Mouse (Mus musculus) kidney, adult 10 weeks (tissue): Measurements from ENCODE around the gene Alms1. TPM values are rescaled to one million over a fixed set of nuclear protein-coding genes. Genes with fewer than 3 reads are reported as not detected.

ENCODE experiments used
- polyA plus RNA-seq: library from polyadenylated mRNA; stranded (reverse); fragments of 350-450 nt; fragmentation: Illumina TruSeq; extraction: RNeasy Lipid Tissue Mini Kit (QIAGEN cat#74804); gene quantifications from one replicate; pipeline ENCODE4 v1.2.3, GENCODE M21; 2014; ENCODE audit warnings: low read depth, low replicate concordance

Gene Alms1
- 4.8 TPM for polyA plus RNA-seq

DNA sequence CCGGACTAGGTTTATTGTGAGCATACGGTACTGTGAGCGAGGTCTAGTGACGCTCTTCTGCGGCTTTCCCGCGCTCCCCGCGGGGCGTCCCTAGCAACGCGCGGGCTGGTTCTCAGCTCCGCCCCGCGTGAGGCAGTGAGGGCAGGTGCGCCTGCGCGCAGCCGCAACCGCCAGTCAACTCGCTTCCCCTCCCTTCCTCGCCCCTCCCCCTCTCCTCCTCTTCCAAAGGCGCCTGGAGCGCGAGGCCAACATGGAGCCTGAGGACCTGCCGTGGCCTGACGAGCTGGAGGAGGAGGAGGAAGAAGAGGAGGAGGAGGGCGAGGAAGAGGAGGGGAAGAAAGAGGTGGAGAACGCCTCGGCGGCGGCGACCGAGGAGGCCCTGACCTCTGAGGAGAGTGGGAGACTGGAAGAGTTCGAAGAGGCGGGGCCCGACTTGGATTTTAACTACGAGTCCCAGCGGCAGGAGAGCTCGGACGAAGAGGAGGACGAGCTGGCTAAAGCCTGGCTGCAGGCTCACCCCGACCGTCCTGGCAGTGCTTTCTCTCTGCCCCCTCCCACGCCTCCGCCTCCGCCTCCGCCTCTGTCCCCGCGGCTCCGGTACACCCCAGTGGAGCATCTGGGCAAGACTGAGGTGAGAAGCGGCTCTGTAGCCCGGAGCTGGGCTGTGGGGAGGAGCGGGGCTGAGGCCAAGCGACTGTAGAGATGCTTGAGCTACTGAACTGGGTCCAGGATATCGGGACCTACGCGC, at the start of gene Alms1:
TSS of gene Alms1 (plus strand) at position 136 of the 748 bp plus-strand sequence.

DNA sequence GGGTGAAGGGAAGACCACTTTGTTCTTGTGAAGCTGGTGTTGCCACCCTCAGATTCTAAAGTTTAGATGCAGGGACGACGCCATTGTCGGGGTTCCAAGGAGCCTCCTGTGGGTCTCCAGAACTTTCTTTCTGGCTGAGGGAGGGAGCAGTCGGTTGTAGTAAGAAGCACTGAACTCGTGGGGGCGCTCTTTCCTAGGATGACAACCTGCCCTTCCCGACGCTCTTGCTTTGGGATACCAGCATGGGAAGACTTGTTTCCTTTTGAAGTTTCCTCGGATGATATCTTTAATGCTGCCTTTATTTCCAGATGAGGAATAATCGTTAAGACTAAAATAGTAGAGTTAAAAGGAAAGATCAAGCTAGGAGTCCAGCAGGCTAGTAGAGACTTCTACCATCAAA, 125.8 kb downstream of the Alms1 start, which contains the start of gene Nat8f7:
TSS of gene Nat8f7 (minus strand) at position 101 of the 400 bp plus-strand sequence.

Other genes with a start within 250 kb of the Alms1 start
- gene Rab11fip5, start 212.9 kb upstream of the Alms1 start, polyA plus RNA-seq = 5.6 TPM
- not detected for gene Noto, start 163.6 kb upstream of the Alms1 start, polyA plus RNA-seq
- gene Smyd5, start 155.5 kb upstream of the Alms1 start, polyA plus RNA-seq = 2.1 TPM
- 69.5 TPM for gene Cct7, start 136.0 kb upstream of the Alms1 start, polyA plus RNA-seq
- gene Pradc1, start 135.6 kb upstream of the Alms1 start, polyA plus RNA-seq = 3.1 TPM
- gene Fbxo41, start 84.5 kb upstream of the Alms1 start, polyA plus RNA-seq = not detected
- not detected for gene Egr4, start 73.9 kb upstream of the Alms1 start, polyA plus RNA-seq
- gene Nat8f7, start 125.7 kb downstream of the Alms1 start, polyA plus RNA-seq = 4.2 TPM
- gene Nat8f3, start 178.2 kb downstream of the Alms1 start, polyA plus RNA-seq = 48.7 TPM
- 27.1 TPM for gene Nat8f6, start 233.4 kb downstream of the Alms1 start, polyA plus RNA-seq
- 4.9 TPM for gene Nat8f5, start 233.4 kb downstream of the Alms1 start, polyA plus RNA-seq
- 17.2 TPM for gene Nat8, start 244.6 kb downstream of the Alms1 start, polyA plus RNA-seq